Mouse (Mus musculus) adrenal gland, postnatal 14 days (tissue): Measurements from ENCODE around the gene Srms. TPM values are rescaled to one million over a fixed set of nuclear protein-coding genes. Genes with fewer than 3 reads are reported as not detected.
A peak's percentile ranks its signal among the peaks of the same experiment; 100 is the strongest.

Experiments used
- DNase-seq: peaks from one replicate; pipeline ENCODE4 v3.0.0; 2021; ENCODE audit warnings: mixed read lengths
- long read RNA-seq, 2 experiments: library from polyadenylated mRNA; stranded (forward); transcript quantifications; one replicate each; pipeline ENCODE4 v2.0.0; 2021
- total RNA-seq: library from RNA; stranded (reverse); gene quantifications from 2 replicates; pipeline ENCODE4 v1.2.3, GENCODE M21; 2021

The Srms gene
- 0.56 and 0.60 TPM in 2 replicates for total RNA-seq
- long read RNA-seq, experiment 1, partial matches to known transcripts = 0 of 3 reads
- long read RNA-seq, experiment 1, other reads (novel, unspliced or antisense) = 2 of 3 reads
- long read RNA-seq, experiment 2 = 0 reads

DNA sequence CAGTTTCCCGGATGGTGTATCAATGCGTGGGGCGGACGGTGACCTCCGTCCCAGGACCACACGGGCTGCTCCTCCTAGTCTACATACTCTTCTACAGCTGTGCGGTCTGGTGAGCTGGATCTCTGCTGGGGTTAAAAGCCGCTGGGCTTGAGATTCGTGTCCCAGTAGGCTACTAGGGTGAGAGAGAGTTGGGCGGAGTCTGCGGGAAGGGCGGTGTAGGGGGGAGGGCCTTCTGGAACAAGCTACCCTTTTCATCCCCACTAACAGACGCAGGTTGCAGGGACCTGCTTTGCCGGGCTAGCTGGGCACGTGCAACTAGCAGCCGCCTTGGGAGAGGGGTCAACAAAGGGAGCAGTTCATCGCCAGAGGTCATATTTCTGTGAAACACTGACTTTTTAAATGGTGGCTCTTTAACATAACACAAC, at the start of gene Srms:
Gene Srms (minus strand): TSS at position 165 of the 425 bp plus-strand sequence.
- peak; percentile 65 for DNase-seq

DNA sequence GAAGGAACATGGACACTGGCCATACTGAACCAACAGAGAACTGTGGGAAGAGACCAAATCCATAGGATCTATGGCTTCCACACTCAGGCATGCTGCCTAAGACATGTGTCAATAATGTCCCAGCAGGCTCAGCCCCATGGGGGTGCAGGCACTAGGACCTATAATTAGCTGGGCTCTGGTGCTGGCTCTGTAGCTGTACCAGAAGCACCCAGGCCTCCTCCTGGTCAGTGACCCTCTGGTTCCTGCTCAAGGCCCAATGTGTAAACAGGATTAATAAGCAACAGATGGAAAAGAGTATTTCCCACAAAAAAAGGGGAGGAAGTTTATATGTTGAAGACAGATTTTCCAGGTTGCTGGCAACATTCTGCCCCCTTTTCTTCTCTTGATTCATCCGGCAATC, 40.3 kb upstream of the Srms start:
- no peak for DNase-seq

DNA sequence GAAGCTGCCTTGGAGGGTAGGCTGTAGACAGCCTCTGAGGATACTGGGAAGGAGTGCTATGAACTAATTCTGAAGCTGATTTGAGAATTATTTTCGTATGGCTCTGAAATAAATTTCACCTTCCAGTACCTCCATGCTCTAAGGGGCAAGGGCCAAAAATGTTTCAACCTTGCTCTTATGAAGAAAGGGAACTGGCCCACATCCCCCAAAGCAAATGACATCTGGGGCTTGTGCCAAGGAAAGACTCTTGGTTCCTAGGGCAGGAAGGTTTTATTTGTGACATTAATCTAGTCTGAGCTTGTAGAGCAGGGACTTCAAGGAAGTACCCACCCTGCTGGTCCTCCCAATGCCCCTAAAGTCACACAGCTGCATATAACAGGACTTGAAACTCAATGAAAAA, 38.9 kb upstream of the Srms start:
- no peak for DNase-seq

DNA sequence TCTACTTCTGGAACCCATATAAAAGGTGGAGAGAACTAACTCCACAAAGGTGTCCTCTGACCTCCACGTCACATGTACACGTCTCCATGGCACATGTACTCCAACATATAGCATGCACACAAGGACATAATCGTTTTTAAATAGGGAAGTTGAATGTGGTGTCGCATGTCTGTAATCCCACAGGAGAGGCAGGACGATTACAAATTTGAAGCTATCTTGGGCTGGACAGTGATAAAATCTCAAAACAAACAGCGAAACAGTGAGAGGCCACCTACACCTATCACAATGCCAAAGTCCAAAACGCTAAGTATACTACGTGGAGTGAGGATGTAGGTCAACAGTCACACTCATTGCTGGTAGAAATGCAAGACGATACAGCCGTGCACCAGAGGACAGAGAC, 36.2 kb upstream of the Srms start:
- no peak for DNase-seq

DNA sequence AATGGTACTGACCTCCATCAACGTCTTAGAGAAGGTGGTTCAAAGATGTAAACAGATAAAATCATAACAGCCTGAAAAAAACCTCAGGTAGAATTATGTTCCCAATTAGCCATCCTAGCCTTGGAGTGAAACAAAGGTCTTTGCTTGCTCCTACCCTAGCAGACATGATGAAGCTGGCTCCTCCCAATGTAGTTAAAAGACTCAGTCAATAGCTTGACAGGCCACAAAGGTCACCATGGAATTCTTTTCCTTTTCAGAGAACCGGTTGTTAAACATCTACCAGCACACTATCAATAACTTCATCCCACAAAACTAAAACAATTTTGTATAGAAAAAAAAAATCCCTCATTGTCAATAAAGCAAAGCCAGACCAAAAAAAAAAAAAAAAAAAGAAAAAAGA, 32.0 kb upstream of the Srms start:
- no peak for DNase-seq

DNA sequence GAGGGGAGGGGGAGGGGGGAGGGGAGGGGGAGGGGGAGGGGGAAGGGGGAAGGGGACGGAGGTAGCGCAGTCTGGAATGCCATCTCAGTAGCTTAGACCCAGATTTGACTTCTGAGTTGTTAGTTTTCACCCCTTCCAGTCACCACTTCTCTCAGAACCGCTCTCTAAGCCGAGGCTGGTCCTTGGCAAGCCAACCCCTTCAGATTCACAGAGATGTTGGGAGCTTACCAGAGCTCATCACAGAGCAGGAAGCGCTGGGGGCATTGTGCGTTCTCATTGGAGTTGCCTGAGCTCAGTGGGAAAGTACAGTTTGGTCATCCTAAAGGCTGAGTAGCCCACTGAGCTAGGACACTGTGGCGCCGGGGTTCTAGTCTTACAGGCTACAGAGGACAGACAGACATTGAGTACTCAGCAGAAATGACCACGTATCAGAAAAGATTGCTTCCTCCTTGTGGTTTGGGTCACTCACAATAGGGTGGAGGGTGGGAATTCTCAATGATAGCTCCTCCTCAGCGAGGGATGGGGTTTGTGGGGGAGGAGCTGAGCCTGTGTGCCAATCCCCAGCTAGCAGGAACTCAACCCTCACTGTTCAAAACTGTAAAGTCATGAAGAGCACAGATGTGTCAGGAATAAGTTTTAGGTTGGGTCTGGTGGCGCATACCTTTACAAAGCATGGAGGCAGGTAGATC, 30.9 kb upstream of the Srms start:
- no peak for DNase-seq

DNA sequence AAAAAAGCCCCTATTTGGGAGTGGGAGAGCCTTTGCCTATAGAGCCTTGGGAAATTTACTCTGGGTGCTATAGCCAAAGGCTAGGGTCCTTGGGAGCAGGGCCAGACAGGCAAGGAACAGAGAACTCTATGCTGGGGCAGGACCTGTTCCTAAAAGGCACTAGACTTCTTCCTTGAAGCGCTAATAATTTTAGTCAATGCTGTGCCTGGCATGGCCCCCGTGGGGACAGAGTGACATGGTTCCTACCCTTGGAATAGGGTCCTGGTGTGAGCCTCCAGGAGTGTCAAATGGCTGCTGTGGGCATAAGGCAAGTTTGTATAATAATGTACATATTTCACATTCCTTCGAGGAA, 29.3 kb upstream of the Srms start:
- no peak for DNase-seq

DNA sequence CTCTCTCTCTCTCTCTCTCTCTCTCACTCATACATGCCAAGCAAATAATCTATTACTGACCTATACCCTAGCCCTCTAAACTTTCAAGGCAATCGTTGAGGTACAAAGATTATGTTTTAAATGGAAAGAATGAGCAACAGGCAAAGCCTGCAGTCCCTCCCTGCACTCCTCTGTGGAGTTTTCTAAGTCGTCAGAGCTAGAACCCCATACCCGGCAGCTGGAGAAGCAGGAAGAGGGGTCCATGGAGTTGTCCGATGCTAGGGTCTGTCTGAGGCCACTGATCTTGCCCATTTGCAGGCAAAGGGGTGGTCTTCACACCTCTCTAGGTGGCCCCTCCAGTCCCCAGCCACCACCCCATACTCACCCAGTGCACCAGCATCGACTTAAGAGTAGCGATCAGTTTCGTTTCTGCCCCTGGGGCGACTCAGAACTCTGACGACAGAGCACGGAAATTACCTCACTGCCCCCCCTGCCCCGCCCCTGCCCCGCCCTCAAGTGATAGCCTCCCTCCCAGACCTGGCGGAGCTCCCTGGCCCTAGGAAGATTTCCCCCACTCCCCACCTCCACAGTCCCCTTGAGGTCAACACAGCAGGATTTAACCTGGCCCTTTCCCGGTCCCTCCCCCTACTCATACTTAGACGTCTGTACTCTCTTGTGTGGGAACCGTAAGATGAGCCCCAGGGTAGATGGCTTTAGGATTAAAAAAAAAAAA, 28.8 kb upstream of the Srms start, which contains the start of gene Helz2:
Gene Helz2 (minus strand): TSS at position 426 of the 712 bp plus-strand sequence.
- DNase-seq = peak; percentile 77

DNA sequence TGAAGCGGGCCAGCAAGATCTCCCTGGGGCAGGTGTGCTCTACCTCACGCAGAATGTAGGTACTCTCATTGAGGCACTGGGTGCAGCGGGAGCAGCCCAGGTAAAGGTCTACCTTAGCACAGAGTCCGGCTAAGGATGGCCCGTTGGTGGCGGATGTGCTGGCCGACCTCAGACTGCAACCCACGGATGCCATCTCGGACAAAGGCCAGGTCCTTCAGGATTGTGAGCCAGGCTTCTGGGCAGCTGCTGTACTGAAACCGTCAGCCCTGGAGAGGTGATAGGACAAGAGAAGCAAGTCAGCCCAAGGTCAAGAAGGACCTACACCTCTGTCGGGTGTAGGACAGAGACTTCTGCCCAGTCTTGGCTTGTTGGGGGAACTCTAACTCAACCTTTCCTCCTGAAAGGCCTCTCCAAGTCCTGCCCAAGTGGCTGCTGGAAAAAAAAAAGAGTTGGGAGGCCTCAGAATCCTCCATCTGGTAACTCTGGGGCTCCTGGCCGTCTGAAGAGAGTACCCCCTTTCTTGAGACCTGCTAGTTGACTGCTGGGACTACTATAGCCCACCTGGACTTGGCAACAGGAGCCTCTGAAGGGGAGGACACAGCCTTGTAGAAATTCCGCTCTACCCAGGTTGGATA, 27.9 kb upstream of the Srms start:
- no peak for DNase-seq

DNA sequence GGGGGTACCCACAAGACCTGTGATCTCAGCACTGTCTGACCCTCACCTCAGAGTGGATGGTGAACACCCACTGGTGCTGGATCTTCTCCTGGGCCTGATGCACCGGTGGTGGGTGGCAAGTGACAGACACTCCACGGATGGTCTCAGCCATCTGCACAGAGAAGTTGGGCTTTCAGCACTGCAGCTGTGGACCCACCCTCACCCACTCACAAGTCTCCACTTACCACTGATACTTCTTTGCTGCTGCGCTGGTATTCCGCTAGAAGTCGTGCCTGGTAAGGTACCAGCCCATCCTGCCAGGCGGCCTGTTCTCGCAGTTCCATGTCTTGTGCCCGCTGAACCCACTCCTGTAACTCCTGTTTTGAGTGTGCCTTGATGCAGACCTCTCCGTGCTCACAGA, 26.3 kb upstream of the Srms start:
- no peak for DNase-seq

DNA sequence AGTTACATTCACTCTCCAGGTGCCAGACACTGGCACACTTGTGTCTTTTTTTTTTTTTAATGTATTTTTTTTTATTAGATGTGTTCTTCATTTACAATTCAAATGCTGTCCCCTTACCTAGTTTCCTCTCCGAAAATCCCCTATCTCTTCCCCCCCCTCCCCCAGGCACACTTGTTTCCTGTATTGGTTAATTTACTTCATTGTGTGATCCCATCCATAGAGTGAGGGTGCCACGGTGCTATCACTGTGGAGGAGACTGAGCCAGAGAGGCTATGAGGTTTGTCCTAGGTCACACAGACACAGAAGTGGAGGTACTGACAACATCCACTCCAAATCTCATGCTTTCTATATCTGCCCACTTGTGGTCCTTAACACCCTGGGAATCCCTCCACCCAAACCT, 25.9 kb upstream of the Srms start:
- no peak for DNase-seq

DNA sequence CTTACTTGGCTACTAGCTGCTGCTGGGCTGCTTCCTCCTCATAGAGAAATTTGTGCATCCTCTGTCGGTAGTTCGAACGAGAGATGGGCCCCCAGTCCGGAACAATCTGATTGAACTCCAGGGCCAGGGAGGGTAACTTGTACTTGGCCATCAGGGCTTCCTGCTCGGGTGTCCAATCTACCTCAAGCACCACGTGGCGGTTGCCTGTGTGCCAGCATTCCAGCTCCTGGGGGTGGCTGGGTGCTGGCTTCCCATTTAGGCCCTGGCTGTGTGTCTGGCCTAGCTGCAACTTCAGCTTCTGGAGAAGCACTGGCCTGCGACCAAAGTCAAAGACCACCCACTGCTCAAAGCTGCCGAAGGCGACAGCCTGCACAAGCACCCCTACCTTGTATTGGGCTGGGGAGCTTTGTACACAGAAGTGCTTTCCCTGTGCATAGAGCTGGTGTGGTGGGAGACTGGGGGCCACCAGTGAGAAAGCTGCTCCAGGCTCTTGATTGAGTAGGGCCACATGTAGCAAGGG, 25.2 kb upstream of the Srms start:
- no peak for DNase-seq

DNA sequence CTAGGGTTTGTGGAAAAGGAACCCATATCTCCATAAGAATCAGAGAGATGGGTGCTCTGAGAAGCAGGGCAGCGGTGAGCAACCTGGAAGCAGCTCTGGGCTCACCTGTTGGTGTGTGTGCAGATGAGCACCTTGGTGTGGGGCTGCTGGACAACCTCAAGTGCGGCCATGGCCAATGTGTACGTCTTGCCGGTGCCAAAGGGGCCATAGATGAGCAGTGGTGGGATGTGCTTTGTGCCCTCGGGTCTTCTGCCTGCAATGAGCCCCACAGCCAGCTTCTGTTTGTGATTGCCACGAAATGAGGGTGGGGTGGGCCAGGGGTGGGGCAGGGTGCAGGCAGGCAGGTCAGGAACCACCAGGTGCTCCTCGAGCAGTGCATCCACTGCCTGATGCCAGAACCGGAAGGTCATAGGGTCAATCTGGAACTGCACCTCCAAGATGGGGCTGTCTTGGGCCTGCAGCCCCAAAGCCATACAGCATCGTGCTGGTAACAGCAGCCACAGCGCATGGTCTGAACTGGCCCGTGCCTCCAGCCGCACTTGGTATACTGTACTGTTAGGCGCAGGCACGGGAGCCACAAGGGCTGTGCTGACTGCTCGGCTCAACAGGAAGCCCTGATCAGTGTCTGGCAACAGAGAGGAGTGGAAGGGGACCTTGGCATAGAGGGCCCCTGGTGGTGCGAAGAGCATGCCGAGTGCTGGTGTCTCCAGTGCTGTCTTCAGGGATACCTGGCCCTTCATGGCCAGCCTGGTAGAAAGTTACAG, 24.4 kb upstream of the Srms start:
- no peak for DNase-seq

DNA sequence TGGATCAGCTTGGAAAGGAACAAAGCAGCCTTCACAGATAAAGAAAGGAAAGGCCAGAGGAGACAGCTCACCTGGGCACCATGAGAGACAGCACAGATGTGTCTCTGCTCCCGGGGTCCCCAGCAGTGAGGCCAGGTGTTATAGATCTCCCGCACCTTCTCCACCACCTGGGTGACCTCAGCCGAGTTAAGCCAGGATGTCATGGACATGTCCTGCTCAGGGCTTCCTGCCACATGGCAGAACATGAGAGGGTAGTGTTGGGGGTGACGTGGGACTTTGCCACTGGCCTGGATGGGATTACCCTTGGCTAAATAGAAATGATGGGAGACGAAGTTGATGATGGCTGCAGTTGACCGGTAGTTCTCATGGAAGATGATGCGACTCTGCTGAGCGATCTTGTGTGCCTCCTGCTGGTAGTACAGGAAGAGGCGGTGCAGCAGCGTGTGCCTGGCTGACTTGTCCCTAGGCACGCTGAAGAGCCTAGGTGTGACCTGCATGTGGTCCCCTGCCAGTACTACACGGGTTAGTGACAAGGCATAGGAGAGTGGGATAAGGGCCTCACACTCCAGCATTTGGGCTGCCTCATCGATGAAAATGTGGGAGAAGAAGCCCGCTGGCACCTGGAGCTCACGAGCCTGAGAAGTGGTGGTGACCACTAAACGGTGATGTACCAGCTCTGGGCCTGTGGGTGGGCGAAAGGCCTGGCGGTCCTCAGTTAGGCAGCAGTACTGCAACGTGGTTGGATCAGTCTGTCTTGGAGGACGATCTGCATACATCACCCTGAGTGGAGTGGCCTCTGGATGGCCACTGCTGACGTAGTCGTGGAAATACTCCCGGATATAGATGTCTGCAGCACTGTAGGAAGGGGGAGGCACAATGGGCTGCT, 22.9 kb upstream of the Srms start:
- DNase-seq = no peak

DNA sequence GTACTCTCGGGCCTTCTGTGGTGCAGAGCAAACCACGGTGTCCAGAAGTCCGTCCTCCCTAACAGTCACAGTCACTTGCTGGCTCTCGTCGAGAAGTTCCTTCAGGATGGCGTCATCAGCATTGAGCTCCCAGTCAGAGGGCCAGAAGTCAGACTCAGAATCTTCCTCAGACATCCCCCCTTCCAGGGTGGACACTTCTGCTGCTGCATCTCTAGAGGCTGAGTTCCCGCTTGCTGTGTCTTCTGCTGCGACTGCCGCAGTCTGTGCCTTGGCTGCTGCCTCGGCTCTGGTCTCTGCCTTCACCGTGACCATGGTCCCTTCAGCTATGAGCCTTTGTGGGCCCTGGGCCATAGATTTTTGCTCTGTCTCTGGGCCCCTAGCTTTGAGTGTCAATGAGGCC, 21.7 kb upstream of the Srms start:
- no peak for DNase-seq

DNA sequence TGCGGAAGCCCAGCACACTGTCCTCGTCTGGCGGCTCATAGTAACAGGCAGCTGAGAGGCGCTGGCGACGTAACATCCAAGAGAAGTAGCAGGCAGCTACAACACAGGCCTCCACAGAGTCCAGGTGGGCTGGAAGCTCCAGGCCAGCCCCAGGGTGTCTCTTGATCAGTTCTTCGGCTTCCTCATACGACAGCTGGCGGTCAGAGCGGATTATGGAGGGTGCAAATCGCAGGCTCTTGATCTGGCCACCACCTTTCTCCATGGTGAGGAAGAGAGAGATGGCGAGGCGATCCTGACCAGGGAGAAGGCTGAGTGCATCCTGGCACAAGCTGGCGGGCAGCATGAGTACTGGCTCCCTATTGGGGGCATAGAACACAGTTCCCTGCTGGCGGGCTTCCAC, 20.5 kb upstream of the Srms start:
- DNase-seq = no peak

DNA sequence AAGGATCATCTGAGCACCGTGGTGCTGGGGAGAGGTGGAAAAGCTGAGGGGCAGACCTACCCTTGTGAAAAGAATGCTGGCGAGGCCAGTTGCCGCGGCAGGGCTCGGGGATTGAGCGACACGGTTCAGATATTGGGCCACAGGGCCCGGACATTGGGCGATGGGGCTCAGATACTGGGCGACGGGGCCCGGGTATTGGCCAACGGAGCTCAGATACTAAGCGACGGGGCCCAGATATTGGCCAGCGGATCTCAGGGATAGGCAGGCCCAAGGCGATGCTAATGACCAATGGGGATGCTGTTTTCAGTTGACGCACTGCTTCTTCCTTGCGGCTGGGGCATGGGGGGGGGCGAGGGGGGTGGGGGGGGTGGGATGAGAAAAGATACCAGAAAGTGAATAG, 18.2 kb upstream of the Srms start:
- DNase-seq = no peak

DNA sequence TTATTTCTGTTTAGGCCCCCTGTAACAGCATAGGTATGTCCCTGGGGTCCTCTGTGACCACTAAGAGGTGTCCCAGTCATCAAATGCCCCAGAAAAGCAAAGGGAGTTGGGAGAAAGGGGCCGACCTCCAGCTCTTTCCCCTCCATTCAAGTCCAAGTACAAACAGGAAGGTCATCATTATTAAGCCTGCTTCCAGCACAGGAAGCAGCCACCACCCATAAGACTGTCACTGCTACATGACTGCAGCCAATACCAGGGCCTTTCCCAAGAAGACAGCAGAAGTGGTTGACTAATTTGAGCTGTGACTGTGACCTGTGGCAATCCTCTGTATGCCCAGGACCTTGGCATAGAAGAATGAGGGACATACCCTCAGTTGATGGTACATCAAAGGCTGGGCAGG, 15.3 kb upstream of the Srms start:
- DNase-seq = no peak

DNA sequence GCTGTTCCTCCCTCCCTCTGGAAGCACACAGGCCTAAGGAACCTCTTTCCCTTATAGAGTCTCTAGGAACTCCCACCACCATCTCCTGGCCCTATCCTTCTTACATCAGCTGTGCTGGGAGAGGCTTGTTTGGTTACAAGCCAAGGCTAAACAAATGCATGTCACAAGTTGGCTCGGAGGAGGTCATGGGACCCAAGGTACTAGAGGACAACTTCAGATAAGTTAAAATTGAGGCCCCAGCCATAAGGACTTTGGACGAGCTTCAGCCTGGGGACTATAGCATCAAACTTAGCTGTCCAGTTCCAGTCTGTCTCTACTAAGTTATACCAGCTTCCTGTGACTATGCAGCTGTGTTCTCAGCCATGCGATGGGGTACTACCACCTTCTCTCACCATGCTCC, 14.1 kb upstream of the Srms start:
- DNase-seq = no peak

DNA sequence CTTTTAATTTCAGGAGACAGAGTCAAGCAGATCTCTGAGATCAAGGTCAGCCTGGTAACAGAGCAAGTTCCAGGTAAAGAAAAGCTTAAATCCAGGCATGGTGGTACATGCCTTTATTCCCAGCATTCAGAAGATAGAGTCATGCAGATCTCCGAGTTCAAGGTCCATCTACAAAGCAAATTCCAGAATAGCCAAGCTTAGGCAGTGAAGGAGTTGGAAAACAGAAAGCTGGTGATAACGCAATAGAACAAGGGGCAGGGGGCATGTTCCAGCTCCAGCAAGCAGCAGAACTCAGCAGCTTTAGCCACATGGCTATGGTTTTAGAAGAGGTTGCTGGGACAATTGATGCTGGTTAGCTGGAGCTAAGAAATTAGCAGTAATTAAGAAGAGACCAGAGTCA, 12.0 kb upstream of the Srms start:
- DNase-seq = no peak

DNA sequence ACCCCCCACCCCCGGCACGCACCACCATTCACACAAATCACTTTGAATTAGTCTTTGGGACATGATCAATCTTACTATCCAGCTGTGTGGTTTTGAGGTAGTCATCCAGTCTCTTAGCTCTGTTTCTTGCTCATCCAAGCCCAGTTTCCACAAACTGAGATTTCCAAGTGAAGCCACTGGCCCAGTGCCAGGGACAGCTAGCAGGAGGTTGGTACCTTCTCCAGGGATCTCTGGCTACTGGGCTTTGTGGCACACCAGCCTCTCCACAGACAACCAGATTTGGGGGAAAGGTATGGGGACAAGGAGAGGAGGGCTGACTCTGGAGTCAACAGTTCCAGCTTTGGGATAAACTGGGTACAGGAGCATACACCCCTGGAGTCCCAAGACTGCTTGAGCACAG, 7.4 kb upstream of the Srms start:
- DNase-seq = peak; percentile 47
